Mouse (Mus musculus): ENCODE measurements around the gene Fam114a1.

GRCm38 (mm10) chr5:65011901-65012573, 42.2 kb downstream of the Fam114a1 start:
- TF ChIP-seq POLR2A (IDR thresholded peaks at IDR 0.05; ENCODE audit: insufficient read depth, low read depth, low read length) (no peak), CTCF (IDR thresholded peaks at IDR 0.05) (no peak), EP300 (IDR thresholded peaks at IDR 0.05; ENCODE audit: insufficient read depth, low read depth, low read length) (no peak)

All from heart, adult 2 months (tissue).